Mouse (Mus musculus) liver, embryonic 16.5 days (tissue): ENCODE measurements at regions not wholly inside any gene's neighbourhood (a gene's known extent, or its start where the extent isn't known, plus 50 kb on each side); places are given as distances from the start of the nearest gene placed in this dataset.
A peak's percentile ranks its signal among the peaks of the same experiment; 100 is the strongest.
"Not testable (repeated sequence)": the region's sequence is repeated elsewhere in the genome, so short reads cannot be mapped to it uniquely, and the experiment has no call there.

Experiments used
- ATAC-seq: fragments of 200-750 bp; cut with Nextera tagmentation; 2 replicates; pipeline ENCODE4 v1.8.0; 2017; ENCODE audit warnings: low read depth, mild to moderate bottlenecking, moderate number of reproducible peaks, moderate library complexity
- H3K27ac ChIP-seq: fragments of 300-500 bp; sonication (generic); 2 replicates; pipeline ENCODE4 v1.5.1; 2014; ENCODE audit warnings: mild to moderate bottlenecking, low read length
- H3K27me3 ChIP-seq: fragments of 300-500 bp; sonication (generic); 2 replicates; pipeline ENCODE4 v1.6.1; 2014; ENCODE audit warnings: low read depth, low read length, mixed read lengths; ENCODE audit not compliant: control insufficient read depth, insufficient read depth
- H3K36me3 ChIP-seq: fragments of 300-500 bp; sonication (generic); 2 replicates; pipeline ENCODE4 v1.6.1; 2014; ENCODE audit warnings: mild to moderate bottlenecking; ENCODE audit not compliant: control insufficient read depth, insufficient read depth
- H3K4me1 ChIP-seq: fragments of 300-500 bp; sonication (generic); 2 replicates; pipeline ENCODE4 v1.6.1; 2014; ENCODE audit warnings: low read depth, low read length, mixed read lengths; ENCODE audit not compliant: control insufficient read depth
- H3K4me2 ChIP-seq: fragments of 300-500 bp; sonication (generic); 2 replicates; pipeline ENCODE4 v1.6.1; 2014; ENCODE audit warnings: low read depth, low read length, mixed read lengths
- H3K4me3 ChIP-seq: fragments of 300-500 bp; sonication (generic); 2 replicates; pipeline ENCODE4 v1.5.1; 2014; ENCODE audit warnings: low read depth, mild to moderate bottlenecking, low read length
- H3K9ac ChIP-seq: fragments of 300-500 bp; sonication (generic); 2 replicates; pipeline ENCODE4 v1.6.1; 2014; ENCODE audit warnings: low read depth, low read length
- H3K9me3 ChIP-seq: fragments of 300-500 bp; sonication (generic); replicated peaks from 2 replicates; pipeline ENCODE4 v1.6.1; 2016; ENCODE audit warnings: low read length; ENCODE audit not compliant: control insufficient read depth
- WGBS: fragments of 180-500 bp; shearing (Covaris S2); extraction: QIAGEN DNeasy Blood & Tissue Kit; methylation state at CpG from one replicate; pipeline ENCODE4 v1.1.7; 2014; ENCODE audit not compliant: insufficient replicate concordance; 5-methylcytosine and 5-hydroxymethylcytosine counted together

DNA sequence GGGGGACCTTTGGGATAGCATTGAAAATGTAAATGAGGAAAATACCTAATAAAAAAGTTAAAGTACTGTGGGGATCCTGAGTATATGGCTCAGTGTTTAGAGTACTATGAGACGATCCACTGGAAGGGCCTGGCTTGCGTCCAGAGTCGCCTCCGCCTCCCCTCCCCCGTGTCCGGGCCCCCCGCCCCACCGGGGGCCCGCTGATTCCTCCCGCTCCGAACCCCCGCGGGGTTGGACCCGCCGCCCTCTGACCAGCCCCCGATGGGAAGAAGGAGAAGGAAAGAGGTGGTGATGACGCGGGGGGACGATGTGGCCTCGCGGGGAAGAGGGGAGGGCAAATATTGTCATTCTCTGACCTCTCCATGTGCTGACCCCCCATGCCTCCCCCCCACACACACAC lies 500.8 kb upstream of the Gm12887 start:
- not testable (repeated sequence) for H3K4me1 ChIP-seq, H3K27me3 ChIP-seq, H3K27ac ChIP-seq, H3K9me3 ChIP-seq, H3K4me2 ChIP-seq, H3K9ac ChIP-seq, H3K36me3 ChIP-seq, H3K4me3 ChIP-seq
- WGBS: no CpG with 5 or more reads among the region's 21 CpGs
- peak; percentile 100 for ATAC-seq
